Mouse (Mus musculus) forebrain, embryonic 14.5 days (tissue): Measurements from ENCODE around the gene Atp5mpl. TPM values are rescaled to one million over a fixed set of nuclear protein-coding genes. Genes with fewer than 3 reads are reported as not detected.
A peak's percentile ranks its signal among the peaks of the same experiment; 100 is the strongest.

Experiments used
- ATAC-seq: fragments of 200-750 bp; cut with Nextera tagmentation; 2 replicates; pipeline ENCODE4 v1.8.0; 2017; ENCODE audit warnings: mild to moderate bottlenecking, moderate library complexity
- DNase-seq: peaks from one replicate; pipeline ENCODE4 v3.0.0-alpha.2; 2015; ENCODE audit warnings: low spot score
- H3K27ac ChIP-seq: fragments of 300-500 bp; sonication (generic); 2 replicates; pipeline ENCODE4 v1.5.1; 2014; ENCODE audit warnings: low read depth, mild to moderate bottlenecking, control low read depth, low read length, moderate library complexity
- H3K27me3 ChIP-seq: fragments of 300-500 bp; sonication (generic); replicated peaks from 2 replicates; pipeline ENCODE4 v1.6.1; 2014; ENCODE audit warnings: low read length, control low read depth, mixed read lengths; ENCODE audit not compliant: control insufficient read depth, insufficient read depth
- H3K36me3 ChIP-seq: fragments of 300-500 bp; sonication (generic); 2 replicates; pipeline ENCODE4 v1.6.1; 2014; ENCODE audit warnings: low read length, control low read depth; ENCODE audit not compliant: control insufficient read depth, insufficient read depth
- H3K4me1 ChIP-seq: fragments of 300-500 bp; sonication (generic); 2 replicates; pipeline ENCODE4 v1.6.1; 2014; ENCODE audit warnings: antibody characterized with exemption, low read length, control low read depth; ENCODE audit not compliant: control insufficient read depth, insufficient read depth
- H3K4me2 ChIP-seq: fragments of 300-500 bp; sonication (generic); 2 replicates; pipeline ENCODE4 v1.6.1; 2014; ENCODE audit warnings: mild to moderate bottlenecking, control low read depth, low read length
- H3K4me3 ChIP-seq: fragments of 300-500 bp; sonication (generic); 2 replicates; pipeline ENCODE4 v1.5.1; 2014; ENCODE audit warnings: low read depth, low read length, control low read depth
- H3K9ac ChIP-seq: fragments of 300-500 bp; sonication (generic); 2 replicates; pipeline ENCODE4 v1.6.1; 2014; ENCODE audit warnings: mild to moderate bottlenecking, low read length, control low read depth, moderate library complexity
- H3K9me3 ChIP-seq: fragments of 300-500 bp; sonication (generic); replicated peaks from 2 replicates; pipeline ENCODE4 v1.6.1; 2016; ENCODE audit warnings: low read length, control low read depth, mixed read lengths; ENCODE audit not compliant: control insufficient read depth
- WGBS: fragments of 180-500 bp; shearing (Covaris S2); extraction: QIAGEN DNeasy Blood & Tissue Kit; methylation state at CpG from one replicate; pipeline ENCODE4 v1.1.7; 2014; 5-methylcytosine and 5-hydroxymethylcytosine counted together
- polyA plus RNA-seq: library from polyadenylated mRNA; unstranded; fragments of >200 nt; fragmentation: Nextera tagmentation; extraction: Ambion mirVana; gene quantifications from 2 replicates; pipeline ENCODE4 v1.2.1, GENCODE M21; 2014

The Atp5mpl gene
- polyA plus RNA-seq, 1 experiment from 2014 or later: 784 TPM

DNA sequence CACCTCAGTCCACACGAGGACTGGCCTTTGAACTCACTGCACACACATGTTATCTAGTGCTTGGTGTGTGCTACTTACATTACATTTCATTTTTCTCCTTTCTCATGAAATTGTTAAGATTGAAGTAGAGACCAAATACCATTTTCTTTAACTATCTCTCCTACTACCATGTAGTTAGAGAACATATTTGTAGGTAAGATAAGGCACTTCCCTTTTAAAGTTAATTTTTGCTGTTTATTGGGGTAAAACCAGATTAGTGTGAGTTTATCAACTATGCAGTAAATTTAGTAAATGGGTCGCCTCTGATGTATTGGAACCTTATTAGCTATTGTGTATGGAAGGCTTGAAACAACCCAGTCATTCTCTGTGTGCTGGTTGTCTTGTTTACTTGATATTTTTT, 16.4 kb upstream of the Atp5mpl start:
- ATAC-seq: no peak
- H3K9me3 ChIP-seq: no peaks in the 10 kb centered on the region
- no peak overlapping the region for H3K9ac ChIP-seq
- H3K36me3 ChIP-seq: no peaks in the 10 kb centered on the region
- no peaks in the 10 kb centered on the region for H3K27me3 ChIP-seq
- 75% methylated on average over 2 of the region's 2 CpGs for WGBS
- H3K4me1 ChIP-seq: no peaks in the 10 kb centered on the region
- H3K27ac ChIP-seq: no peak overlapping the region
- H3K4me3 ChIP-seq: no peak overlapping the region
- no peak for DNase-seq
- no peak overlapping the region for H3K4me2 ChIP-seq

DNA sequence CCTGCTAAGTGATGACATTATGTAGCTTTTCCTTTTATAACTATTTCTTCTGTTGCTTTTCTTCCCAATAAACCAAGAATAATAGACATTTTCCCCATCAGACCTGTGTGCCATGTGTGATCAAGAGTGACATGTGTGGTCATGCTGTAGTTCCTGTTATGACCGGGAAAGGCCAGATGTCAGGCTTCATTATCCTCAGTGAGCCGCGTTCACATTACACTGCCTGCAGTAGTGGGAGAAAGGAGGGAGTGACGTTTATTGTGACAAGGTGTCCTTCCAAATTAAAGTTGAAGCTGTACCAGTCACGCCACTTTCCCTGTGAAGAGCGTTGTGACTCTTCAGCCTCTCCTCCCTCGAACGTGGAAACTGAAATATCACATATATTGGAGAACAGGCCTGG, 15.1 kb upstream of the Atp5mpl start:
- H3K9ac ChIP-seq: no peak overlapping the region
- 75% methylated on average over 8 of the region's 8 CpGs for WGBS
- no peaks in the 10 kb centered on the region for H3K9me3 ChIP-seq
- H3K36me3 ChIP-seq: no peaks in the 10 kb centered on the region
- ATAC-seq (no peak), DNase-seq (no peak)
- no peak overlapping the region for H3K4me2 ChIP-seq
- peaks cover 6% of the 10 kb centered on the region; the same call in 1 of the 2 replicates for H3K4me1 ChIP-seq
- no peak overlapping the region for H3K4me3 ChIP-seq
- H3K27me3 ChIP-seq: no peaks in the 10 kb centered on the region
- no peak overlapping the region for H3K27ac ChIP-seq

DNA sequence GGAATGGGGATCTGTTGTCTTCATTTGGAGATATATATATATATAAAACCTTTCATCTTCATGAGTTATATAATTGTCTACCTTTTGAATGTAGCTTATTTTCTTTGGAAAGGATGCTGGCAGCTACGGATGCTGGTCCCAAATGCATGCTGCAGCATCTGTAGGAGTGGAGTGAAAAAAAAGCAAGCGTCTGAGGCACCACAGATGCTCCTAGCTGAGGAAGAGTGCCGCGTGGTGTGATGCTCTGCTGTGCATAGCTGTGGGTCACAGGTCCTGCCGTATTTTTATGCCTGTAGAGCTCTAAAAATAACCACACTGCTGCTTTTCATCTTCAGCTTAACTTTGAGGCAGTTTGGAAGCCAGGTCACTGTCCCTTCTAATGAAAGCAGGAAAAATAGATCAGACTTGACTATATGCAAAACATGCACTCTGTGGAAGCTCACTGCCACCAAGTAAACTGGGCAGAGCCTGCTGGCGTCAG, 14.2 kb upstream of the Atp5mpl start, which contains the start of gene Rd3l:
Gene Rd3l, minus strand, starts transcription at position 431 of the 481 bp plus-strand sequence.
- H3K4me2 ChIP-seq: no peak within 1 kb of the TSS
- no peak within 1 kb of the TSS for H3K27ac ChIP-seq
- no peaks in the 10 kb centered on the region for H3K36me3 ChIP-seq
- ATAC-seq (no peak), DNase-seq (no peak)
- no peak within 1 kb of the TSS for H3K4me3 ChIP-seq
- H3K4me1 ChIP-seq: peaks cover 9% of the 10 kb centered on the region; the same call in 1 of the 2 replicates
- no peaks in the 10 kb centered on the region for H3K9me3 ChIP-seq
- H3K9ac ChIP-seq: no peak within 1 kb of the TSS
- 82% methylated on average over 6 of the region's 6 CpGs for WGBS
- H3K27me3 ChIP-seq: no peaks in the 10 kb centered on the region

DNA sequence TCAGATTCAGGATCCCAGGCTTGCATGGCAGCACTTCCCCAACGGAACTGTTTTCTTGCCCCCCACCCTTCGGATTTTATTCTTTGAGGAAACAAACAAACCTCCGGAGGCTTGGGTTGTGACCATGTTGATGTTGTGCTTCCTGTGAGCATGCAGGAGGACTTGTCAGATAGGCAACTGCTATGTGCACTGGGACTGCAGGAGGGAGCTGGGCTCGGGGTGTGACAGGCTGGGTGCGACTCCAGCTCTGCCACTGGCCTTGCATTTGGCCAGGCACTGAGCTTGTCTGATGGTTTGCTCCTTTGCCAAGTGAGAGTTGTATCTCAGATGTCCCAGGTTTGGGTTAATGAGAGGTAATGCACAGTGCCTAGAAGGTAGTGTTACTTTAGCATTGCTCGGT, 11.5 kb upstream of the Atp5mpl start:
- no peak for DNase-seq
- WGBS: 84% methylated on average over 6 of the region's 6 CpGs
- Histone ChIP-seq H3K27me3 (no peaks in the 10 kb centered on the region), H3K36me3 (no peaks in the 10 kb centered on the region), H3K9ac (no peak overlapping the region), H3K4me3 (no peak overlapping the region), H3K9me3 (no peaks in the 10 kb centered on the region), H3K27ac (no peak overlapping the region), H3K4me1 (peaks cover 9% of the 10 kb centered on the region; the same call in 1 of the 2 replicates), H3K4me2 (no peak overlapping the region)
- ATAC-seq: no peak

DNA sequence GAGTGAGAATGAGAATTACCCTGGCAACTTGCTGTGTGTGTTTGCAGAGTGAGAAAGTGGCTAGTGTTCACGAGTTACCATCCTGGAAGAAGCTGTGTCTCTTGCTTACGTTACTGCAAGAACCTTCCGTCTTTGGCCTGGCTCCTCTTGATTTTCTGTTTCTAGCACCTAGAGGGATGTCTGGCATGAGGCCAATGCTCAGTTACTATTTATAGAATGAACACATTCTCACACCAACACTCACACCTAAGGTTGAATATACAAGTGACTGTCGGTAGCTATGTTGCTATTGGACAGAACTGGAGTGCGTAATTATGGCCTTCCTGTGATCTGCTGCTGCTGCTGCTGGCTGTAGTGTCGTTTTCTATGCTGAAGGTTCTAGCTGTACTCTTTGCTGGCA, 10.4 kb upstream of the Atp5mpl start:
- peak; percentile 70 for DNase-seq
- Histone ChIP-seq H3K27me3 (no peaks in the 10 kb centered on the region), H3K4me3 (no peak overlapping the region), H3K4me2 (no peak overlapping the region), H3K4me1 (peaks cover 9% of the 10 kb centered on the region; the same call in 1 of the 2 replicates), H3K27ac (peak overlapping the region; percentile 18; the same call in 1 of the 2 replicates), H3K9ac (no peak overlapping the region), H3K9me3 (no peaks in the 10 kb centered on the region), H3K36me3 (no peaks in the 10 kb centered on the region)
- WGBS: 44% methylated on average over 6 of the region's 6 CpGs
- ATAC-seq: peak; percentile 40; the same call in 1 of the 2 replicates

DNA sequence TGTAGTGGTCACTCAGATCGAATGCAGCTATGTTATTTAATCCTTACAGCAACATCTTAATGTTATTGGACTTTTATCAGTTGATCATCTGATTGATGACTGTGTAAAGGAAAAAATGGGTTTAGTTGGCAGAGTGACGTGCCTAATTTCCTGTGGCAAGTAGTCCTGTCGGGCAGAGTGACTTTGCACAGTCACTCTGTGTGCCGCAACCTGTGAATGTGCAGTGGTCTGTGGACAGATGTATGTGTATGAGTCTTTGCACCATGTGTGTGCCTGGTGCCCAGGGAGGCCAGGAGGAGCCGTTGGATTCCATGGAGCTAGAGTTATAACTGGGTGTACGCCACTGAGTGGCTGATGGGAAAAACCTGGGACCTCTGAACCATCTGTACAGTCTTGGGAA, 7.8 kb upstream of the Atp5mpl start:
- Histone ChIP-seq H3K27me3 (no peaks in the 10 kb centered on the region), H3K4me3 (no peak overlapping the region), H3K36me3 (no peaks in the 10 kb centered on the region), H3K27ac (no peak overlapping the region), H3K4me1 (peaks cover 9% of the 10 kb centered on the region; the same call in 1 of the 2 replicates), H3K9ac (no peak overlapping the region), H3K4me2 (no peak overlapping the region), H3K9me3 (no peaks in the 10 kb centered on the region)
- 83% methylated on average over 6 of the region's 6 CpGs for WGBS
- no peak for ATAC-seq
- DNase-seq: no peak

DNA sequence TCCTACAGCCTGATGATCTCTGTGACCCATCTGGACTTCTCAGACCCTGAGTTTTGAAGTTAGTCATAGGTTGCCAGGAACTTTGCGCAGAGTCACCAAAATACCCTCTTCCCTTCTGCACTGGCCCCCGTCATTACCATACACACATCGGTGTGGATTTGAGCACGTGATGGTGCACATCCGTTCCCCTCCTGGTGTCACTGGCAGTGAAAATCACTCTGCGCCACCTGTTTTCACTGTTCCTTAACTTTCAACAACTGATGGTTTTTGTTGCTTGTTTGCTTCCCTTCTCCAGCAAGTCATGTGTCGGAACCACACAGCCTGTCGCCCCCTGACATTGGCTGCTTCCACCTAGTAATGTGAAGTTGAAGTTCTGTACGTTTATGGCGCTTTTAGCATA, 5.7 kb upstream of the Atp5mpl start:
- Histone ChIP-seq H3K9ac (no peak overlapping the region), H3K27ac (no peak overlapping the region), H3K27me3 (no peaks in the 10 kb centered on the region), H3K4me3 (no peak overlapping the region), H3K4me2 (no peak overlapping the region), H3K4me1 (peaks cover 7% of the 10 kb centered on the region; the same call in 1 of the 2 replicates), H3K9me3 (no peaks in the 10 kb centered on the region), H3K36me3 (no peaks in the 10 kb centered on the region)
- no peak for ATAC-seq
- 90% methylated on average over 10 of the region's 10 CpGs for WGBS
- DNase-seq: no peak

DNA sequence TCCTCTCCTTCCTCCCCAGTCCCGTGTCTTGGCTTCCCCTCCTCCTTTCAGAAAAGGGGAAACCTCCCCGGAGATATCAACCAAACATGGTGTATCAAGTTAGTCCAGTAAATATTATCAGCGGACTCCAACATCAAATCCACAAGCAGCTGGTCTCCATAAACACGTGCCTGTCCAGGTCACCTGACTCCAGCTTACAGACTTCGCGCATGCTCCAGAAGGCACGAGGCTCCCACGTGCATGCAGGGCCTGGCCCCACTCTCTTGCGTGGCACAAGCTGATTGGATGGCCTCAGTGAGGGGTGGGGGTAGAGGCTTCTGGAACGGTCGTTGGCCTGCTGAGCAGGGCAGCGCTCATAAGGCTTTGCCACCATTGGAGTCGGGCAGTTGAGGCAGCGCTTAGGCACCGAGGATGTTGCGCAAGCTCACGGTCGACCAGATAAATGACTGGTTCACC, 4.5 kb upstream of the Atp5mpl start, which contains the start of gene Tdrd9:
Gene Tdrd9, plus strand, starts transcription at position 329 of the 456 bp plus-strand sequence.
- DNase-seq: no peak
- H3K27ac ChIP-seq: no peak within 1 kb of the TSS
- H3K9ac ChIP-seq: no peak within 1 kb of the TSS
- H3K36me3 ChIP-seq: no peaks in the 10 kb centered on the region
- peaks cover under 1% of the 10 kb centered on the region for H3K4me1 ChIP-seq
- no peaks in the 10 kb centered on the region for H3K9me3 ChIP-seq
- no peaks in the 10 kb centered on the region for H3K27me3 ChIP-seq
- no peak within 1 kb of the TSS for H3K4me3 ChIP-seq
- ATAC-seq: no peak
- H3K4me2 ChIP-seq: no peak within 1 kb of the TSS
- WGBS: 90% methylated on average over 18 of the region's 18 CpGs

DNA sequence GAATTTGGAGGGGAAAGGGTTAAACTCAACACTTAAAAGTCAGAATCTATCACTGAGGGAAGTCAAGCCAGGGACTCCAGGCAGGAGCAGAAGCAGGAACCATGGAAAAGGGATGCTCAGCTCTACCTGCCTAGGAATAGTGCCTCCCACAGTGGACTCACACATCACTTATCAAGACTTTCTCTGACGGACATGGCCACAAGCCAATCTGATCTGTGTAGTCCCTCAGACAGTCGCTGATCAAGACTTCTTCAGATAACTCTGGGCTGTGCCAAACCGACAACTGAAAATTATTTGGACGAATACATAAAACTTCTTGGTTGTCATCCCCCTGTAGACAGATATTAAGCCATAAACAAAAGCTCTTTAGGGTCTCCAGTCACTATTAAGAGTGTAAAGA, 3.3 kb upstream of the Atp5mpl start:
- Histone ChIP-seq H3K4me2 (no peak overlapping the region), H3K9ac (no peak overlapping the region), H3K36me3 (no peaks in the 10 kb centered on the region), H3K4me1 (peaks cover 7% of the 10 kb centered on the region), H3K9me3 (no peaks in the 10 kb centered on the region), H3K27me3 (no peaks in the 10 kb centered on the region), H3K4me3 (no peak overlapping the region), H3K27ac (no peak overlapping the region)
- ATAC-seq (no peak), DNase-seq (no peak)
- WGBS: 81% methylated on average over 4 of the region's 4 CpGs
